Mouse (Mus musculus): ENCODE measurements around the gene Pmf1. TPM values are rescaled to one million over a fixed set of nuclear protein-coding genes. Genes with fewer than 3 reads are reported as not detected.
"Not testable (repeated sequence)": the region's sequence is repeated elsewhere in the genome, so short reads cannot be mapped to it uniquely, and the experiment has no call there.

The Pmf1 gene
- total and polyA plus RNA-seq, 2 experiments from 2014 or later, result 25.4 to 25.6 TPM

DNA sequence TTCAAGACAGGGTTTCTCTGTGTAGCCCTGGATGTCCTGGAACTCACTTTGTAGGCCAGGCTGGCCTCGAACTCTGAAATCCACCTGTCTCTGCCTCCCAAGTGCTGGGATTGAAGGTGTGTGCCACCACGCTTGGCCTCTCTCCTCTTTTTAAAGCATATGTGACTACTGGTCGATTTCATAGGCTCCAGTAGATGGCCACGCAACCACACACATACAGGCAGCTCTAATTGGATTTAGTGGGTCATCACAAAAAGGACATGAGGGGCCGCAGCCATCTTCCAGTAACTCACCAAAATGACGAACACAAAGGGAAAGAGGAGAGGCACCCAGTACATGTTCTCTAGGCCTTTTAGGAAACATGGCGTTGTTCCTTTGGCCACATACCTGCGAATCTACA lies 18.5 kb upstream of the Pmf1 start:
- not testable (repeated sequence) for H3K9me3 ChIP-seq (ENCODE audit: low read length); H3K4me2 ChIP-seq (ENCODE audit: low read depth, low read length, poor library complexity, severe bottlenecking); ATAC-seq (ENCODE audit: low FRiP score); H3K27ac ChIP-seq (ENCODE audit: low read depth, low read length); H3K4me3 ChIP-seq (ENCODE audit: low read depth, low read length); H3K9ac ChIP-seq (replicated peaks; ENCODE audit: low read length, poor library complexity, severe bottlenecking); H3K36me3 ChIP-seq (ENCODE audit: insufficient read depth, low read length); H3K4me1 ChIP-seq (ENCODE audit: insufficient read depth, low read length); H3K27me3 ChIP-seq (ENCODE audit: insufficient read depth, low read length)
- peak; percentile 55 for TF ChIP-seq CTCF (IDR thresholded peaks at IDR 0.05)
- DNase-seq (ENCODE audit: low spot score), result peak; percentile 22
- 68% methylated on average over 8 of the region's 8 CpGs for WGBS

DNA sequence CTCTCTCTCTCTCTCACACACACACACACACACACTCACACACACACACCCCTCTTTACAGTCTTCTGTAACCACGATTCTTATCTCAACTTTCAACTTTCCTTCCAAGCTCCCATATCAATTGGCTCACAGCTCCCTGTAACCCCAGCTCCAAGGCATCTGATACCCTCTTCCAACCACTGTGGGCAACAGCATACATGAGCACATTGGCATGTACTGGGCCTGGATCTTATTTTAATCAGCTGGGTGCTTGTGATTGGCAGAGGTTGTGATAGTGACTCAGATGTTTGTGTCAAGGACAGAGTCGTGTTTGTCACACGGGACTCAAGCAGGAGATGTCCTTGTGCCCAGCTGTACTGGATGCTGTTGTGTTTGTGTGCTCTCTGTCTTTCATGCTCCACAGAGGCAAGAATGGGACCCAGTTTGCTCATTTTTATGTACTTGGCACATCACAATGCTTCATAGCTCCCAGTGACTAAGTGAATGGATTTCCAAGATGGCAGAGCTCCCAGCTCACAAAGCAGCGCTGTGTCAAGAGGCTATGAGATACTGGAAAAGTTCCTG lies 17.3 kb upstream of the Pmf1 start:
- H3K4me1 ChIP-seq (ENCODE audit: insufficient read depth, low read length), result peaks cover 8% of the 10 kb centered on the region; the same call in 1 of the 2 replicates
- DNase-seq (ENCODE audit: low spot score), result no peak
- H3K36me3 ChIP-seq (ENCODE audit: insufficient read depth, low read length), result no peaks in the 10 kb centered on the region
- H3K4me3 ChIP-seq (ENCODE audit: low read depth, low read length), result no peak overlapping the region
- no peaks in the 10 kb centered on the region for H3K27me3 ChIP-seq (ENCODE audit: insufficient read depth, low read length)
- 0 out of 2 replicates have a peak overlapping the region, but pooled peaks have one; percentile 8 for H3K9ac ChIP-seq (replicated peaks; ENCODE audit: low read length, poor library complexity, severe bottlenecking)
- no peak for TF ChIP-seq CTCF (IDR thresholded peaks at IDR 0.05)
- no peak overlapping the region for H3K27ac ChIP-seq (ENCODE audit: low read depth, low read length)
- WGBS, result 81% methylated on average over 4 of the region's 4 CpGs
- no peak for ATAC-seq (ENCODE audit: low FRiP score)
- no peak overlapping the region for H3K4me2 ChIP-seq (ENCODE audit: low read depth, low read length, poor library complexity, severe bottlenecking)
- no peaks in the 10 kb centered on the region for H3K9me3 ChIP-seq (ENCODE audit: low read length)

- Histone ChIP-seq H3K36me3 (ENCODE audit: insufficient read depth, low read length) (peaks cover 8% of the 10 kb centered on the region), H3K9me3 (ENCODE audit: low read length) (no peaks in the 10 kb centered on the region), H3K4me1 (ENCODE audit: insufficient read depth, low read length) (peaks cover 16% of the 10 kb centered on the region; the same call in 1 of the 2 replicates), H3K27me3 (ENCODE audit: insufficient read depth, low read length) (no peaks in the 10 kb centered on the region), H3K9ac (replicated peaks; ENCODE audit: low read length, poor library complexity, severe bottlenecking) (no peak overlapping the region), H3K4me3 (ENCODE audit: low read depth, low read length) (no peak overlapping the region), H3K4me2 (ENCODE audit: low read depth, low read length, poor library complexity, severe bottlenecking) (peak overlapping the region; percentile 28; the same call in 1 of the 2 replicates), H3K27ac (ENCODE audit: low read depth, low read length) (no peak overlapping the region)
- no peak for TF ChIP-seq CTCF (IDR thresholded peaks at IDR 0.05)
- DNase-seq (ENCODE audit: low spot score), result no peak
- ATAC-seq (ENCODE audit: low FRiP score), result no peak
- 88% methylated on average over 10 of the region's 10 CpGs for WGBS
Observed at GRCm38 (mm10) chr3:88425708-88426420, 15.7 kb upstream of the Pmf1 start.

DNA sequence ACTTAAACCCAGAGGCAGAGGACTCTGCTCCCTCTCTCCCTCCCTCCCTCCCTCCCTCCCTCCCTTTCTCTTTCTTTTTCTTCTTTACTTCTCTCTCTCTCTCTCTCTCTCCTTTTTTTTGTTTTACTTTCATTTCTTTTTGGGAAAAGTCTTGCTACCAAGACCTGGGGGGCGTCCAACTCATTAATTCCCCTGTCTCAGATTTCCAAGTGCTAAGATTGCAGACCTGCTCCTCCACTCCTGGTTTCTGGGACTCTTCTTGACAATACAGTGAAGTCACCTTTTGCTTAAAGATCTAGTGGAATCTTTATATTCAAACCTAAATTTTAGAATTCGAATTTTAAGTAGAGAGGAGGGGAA lies 15.2 kb upstream of the Pmf1 start:
- 6% methylated on average over 2 of the region's 2 CpGs for WGBS
- no peak for DNase-seq (ENCODE audit: low spot score)

GRCm38 (mm10) chr3:88424605-88425329 lies 14.6 kb upstream of the Pmf1 start, which contains the start of gene Slc25a44:
Gene Slc25a44 (minus strand): TSS chr3:88425139.
- Histone ChIP-seq H3K4me1 (ENCODE audit: insufficient read depth, low read length) (peaks cover 16% of the 10 kb centered on the region; the same call in 1 of the 2 replicates), H3K27ac (ENCODE audit: low read depth, low read length) (peak within 1 kb of the TSS; percentile 85), H3K9me3 (ENCODE audit: low read length) (no peaks in the 10 kb centered on the region), H3K9ac (replicated peaks; ENCODE audit: low read length, poor library complexity, severe bottlenecking) (peak within 1 kb of the TSS; percentile 72), H3K27me3 (ENCODE audit: insufficient read depth, low read length) (no peaks in the 10 kb centered on the region), H3K4me2 (ENCODE audit: low read depth, low read length, poor library complexity, severe bottlenecking) (peak within 1 kb of the TSS; percentile 82), H3K4me3 (ENCODE audit: low read depth, low read length) (peak within 1 kb of the TSS; percentile 80), H3K36me3 (ENCODE audit: insufficient read depth, low read length) (peaks cover 18% of the 10 kb centered on the region)
- ATAC-seq (ENCODE audit: low FRiP score), result peak; percentile 96
- peak; percentile 100 for DNase-seq (ENCODE audit: low spot score)
- WGBS, result under 1% methylated on average over 35 of the region's 35 CpGs
- no peak for TF ChIP-seq CTCF (IDR thresholded peaks at IDR 0.05)

More for the DNA sequence above, 15.2 kb upstream of the Pmf1 start:
- Histone ChIP-seq H3K9ac (replicated peaks; ENCODE audit: low read length, poor library complexity, severe bottlenecking) (no peak overlapping the region), H3K4me2 (ENCODE audit: low read depth, low read length, poor library complexity, severe bottlenecking) (peak overlapping the region; percentile 28), H3K4me3 (ENCODE audit: low read depth, low read length) (peak overlapping the region; percentile 80), H3K36me3 (ENCODE audit: insufficient read depth, low read length) (peaks cover 13% of the 10 kb centered on the region), H3K4me1 (ENCODE audit: insufficient read depth, low read length) (peaks cover 16% of the 10 kb centered on the region; the same call in 1 of the 2 replicates), H3K27ac (ENCODE audit: low read depth, low read length) (no peak overlapping the region), H3K9me3 (ENCODE audit: low read length) (no peaks in the 10 kb centered on the region), H3K27me3 (ENCODE audit: insufficient read depth, low read length) (no peaks in the 10 kb centered on the region)
- ATAC-seq (ENCODE audit: low FRiP score), result no peak
- no peak for TF ChIP-seq CTCF (IDR thresholded peaks at IDR 0.05)
